Mouse (Mus musculus) cortical plate, adult 2 months (tissue): ENCODE data around the gene Asl. TPM values are rescaled to one million over a fixed set of nuclear protein-coding genes. Genes with fewer than 3 reads are reported as not detected.

ENCODE experiments used
- H3K27ac ChIP-seq: fragments of 200-500 bp; 2 replicates; pipeline ENCODE4 v1.5.1; 2012; ENCODE audit warnings: low read length, control low read depth, inconsistent platforms; ENCODE audit not compliant: insufficient read depth
- H3K4me1 ChIP-seq: fragments of 200-500 bp; 2 replicates; pipeline ENCODE4 v1.6.1; 2011; ENCODE audit warnings: low read length; ENCODE audit not compliant: control insufficient read depth, insufficient read depth
- H3K4me3 ChIP-seq: fragments of 200-500 bp; 2 replicates; pipeline ENCODE4 v1.5.1; 2011; ENCODE audit warnings: mild to moderate bottlenecking, low read length, control low read depth; ENCODE audit not compliant: insufficient read depth
- CTCF ChIP-seq: fragments of 200-500 bp; IDR thresholded peaks from 2 replicates; pipeline ENCODE4 v1.5.1; 2011; ENCODE audit warnings: mild to moderate bottlenecking, control low read depth, low read length; ENCODE audit not compliant: insufficient read depth; ENCODE audit errors: extremely low read depth
- POLR2A ChIP-seq: fragments of 200-500 bp; IDR thresholded peaks from 2 replicates; pipeline ENCODE4 v1.6.1; 2011; ENCODE audit warnings: mild to moderate bottlenecking, low read length, control low read depth; ENCODE audit not compliant: insufficient read depth; ENCODE audit errors: extremely low read depth
- polyA plus RNA-seq: library from polyadenylated mRNA; depleted of rRNA; stranded (reverse); fragments of >200 nt; gene quantifications from 2 replicates; pipeline ENCODE4 v1.2.3, GENCODE M21; 2012

Gene Asl
- polyA plus RNA-seq, 1 experiment, result 33.2 TPM

- Histone ChIP-seq H3K27ac (no peak overlapping the region), H3K4me1 (no peaks in the 10 kb centered on the region), H3K4me3 (no peak overlapping the region)
- no peak for TF ChIP-seq CTCF
- TF ChIP-seq POLR2A, result no peak
Observed at GRCm38 (mm10) chr5:130062096-130062495, 33.0 kb upstream of the Asl start.

- no peak overlapping the region for H3K27ac ChIP-seq
- TF ChIP-seq CTCF (no peak), POLR2A (no peak)
- no peak overlapping the region for H3K4me3 ChIP-seq
- H3K4me1 ChIP-seq, result no peaks in the 10 kb centered on the region
Observed at GRCm38 (mm10) chr5:130060329-130060665, 31.2 kb upstream of the Asl start.

- Histone ChIP-seq H3K4me3 (no peak overlapping the region), H3K4me1 (no peaks in the 10 kb centered on the region), H3K27ac (no peak overlapping the region)
- TF ChIP-seq POLR2A (no peak), CTCF (no peak)
Observed at GRCm38 (mm10) chr5:130059413-130060328, 30.6 kb upstream of the Asl start.

GRCm38 (mm10) chr5:130056303-130056702 lies 27.3 kb upstream of the Asl start:
- TF ChIP-seq POLR2A, result no peak
- no peak for TF ChIP-seq CTCF

GRCm38 (mm10) chr5:130055688-130056087 lies 26.6 kb upstream of the Asl start:
- Histone ChIP-seq H3K27ac (no peak overlapping the region), H3K4me1 (0 out of 2 replicates have a peak, but pooled peaks cover 1% of the 10 kb centered on the region), H3K4me3 (no peak overlapping the region)
- no peak for TF ChIP-seq POLR2A
- TF ChIP-seq CTCF, result no peak

More at GRCm38 (mm10) chr5:130056303-130056702, 27.3 kb upstream of the Asl start:
- Histone ChIP-seq H3K4me1 (0 out of 2 replicates have a peak, but pooled peaks cover 1% of the 10 kb centered on the region), H3K27ac (no peak overlapping the region), H3K4me3 (no peak overlapping the region)

- Histone ChIP-seq H3K4me3 (no peak overlapping the region), H3K4me1 (0 out of 2 replicates have a peak, but pooled peaks cover 1% of the 10 kb centered on the region), H3K27ac (no peak overlapping the region)
- no peak for TF ChIP-seq POLR2A
- no peak for TF ChIP-seq CTCF
Observed at GRCm38 (mm10) chr5:130052955-130053354, 23.9 kb upstream of the Asl start.

GRCm38 (mm10) chr5:130052510-130052909 lies 23.5 kb upstream of the Asl start:
- H3K4me1 ChIP-seq, result 0 out of 2 replicates have a peak, but pooled peaks cover 1% of the 10 kb centered on the region

GRCm38 (mm10) chr5:130051073-130051860 lies 22.2 kb upstream of the Asl start:
- Histone ChIP-seq H3K4me1 (0 out of 2 replicates have a peak, but pooled peaks cover 1% of the 10 kb centered on the region), H3K4me3 (no peak overlapping the region), H3K27ac (no peak overlapping the region)
- TF ChIP-seq POLR2A, result no peak
- TF ChIP-seq CTCF, result no peak

More at GRCm38 (mm10) chr5:130052510-130052909, 23.5 kb upstream of the Asl start:
- no peak overlapping the region for H3K27ac ChIP-seq
- TF ChIP-seq POLR2A, result no peak
- TF ChIP-seq CTCF, result no peak
- no peak overlapping the region for H3K4me3 ChIP-seq

- no peak overlapping the region for H3K27ac ChIP-seq
Observed at GRCm38 (mm10) chr5:130050416-130050815, 21.4 kb upstream of the Asl start.

More at GRCm38 (mm10) chr5:130050416-130050815, 21.4 kb upstream of the Asl start:
- Histone ChIP-seq H3K4me3 (no peak overlapping the region), H3K4me1 (0 out of 2 replicates have a peak, but pooled peaks cover 1% of the 10 kb centered on the region)
- no peak for TF ChIP-seq CTCF
- TF ChIP-seq POLR2A, result no peak
